Mouse (Mus musculus) splenic B cell, adult 2 months (primary cell): ENCODE results near the gene Olfr649.

Experiments
- DNase-seq: peaks from one replicate; pipeline ENCODE4 v3.0.0-alpha.2; 2011; ENCODE audit warnings: low read depth, low spot score
- H3K27me3 ChIP-seq: 2 replicates; pipeline ENCODE4 v1.6.1; 2012; ENCODE audit warnings: mild to moderate bottlenecking, low read length, moderate library complexity, mixed read lengths; ENCODE audit not compliant: control insufficient read depth, poor library complexity, insufficient read depth, severe bottlenecking
- H3K36me3 ChIP-seq: 2 replicates; pipeline ENCODE4 v1.6.1; 2012; ENCODE audit warnings: mild to moderate bottlenecking, low read length, moderate library complexity, mixed read lengths; ENCODE audit not compliant: control insufficient read depth, poor library complexity, insufficient read depth, severe bottlenecking

The Olfr649 gene

GRCm38 (mm10) chr7:104195885-104196284 lies at the start of gene Olfr649:
TSS of gene Olfr649 (minus strand) at chr7:104195985.
- Histone ChIP-seq H3K36me3 (no peaks in the 10 kb centered on the region), H3K27me3 (no peaks in the 10 kb centered on the region; the same call in 1 of the 2 replicates)
- no peak for DNase-seq

GRCm38 (mm10) chr7:104244287-104245181 lies 48.7 kb upstream of the Olfr649 start, which contains the start of gene Trim34a:
TSS of gene Trim34a (plus strand) at chr7:104244457.
- peak; percentile 83 for DNase-seq
- no peaks in the 10 kb centered on the region; the same call in 1 of the 2 replicates for H3K36me3 ChIP-seq
- H3K27me3 ChIP-seq = no peaks in the 10 kb centered on the region

GRCm38 (mm10) chr7:104243616-104244015 lies 47.8 kb upstream of the Olfr649 start:
- H3K36me3 ChIP-seq = no peaks in the 10 kb centered on the region
- H3K27me3 ChIP-seq = no peaks in the 10 kb centered on the region
- peak; percentile 16 for DNase-seq

- peak; percentile 61 for DNase-seq
- H3K27me3 ChIP-seq = no peaks in the 10 kb centered on the region
- H3K36me3 ChIP-seq = no peaks in the 10 kb centered on the region
Measured at GRCm38 (mm10) chr7:104240857-104241256, 45.1 kb upstream of the Olfr649 start.

- Histone ChIP-seq H3K36me3 (no peaks in the 10 kb centered on the region), H3K27me3 (no peaks in the 10 kb centered on the region)
- DNase-seq = peak; percentile 79
Measured at GRCm38 (mm10) chr7:104231203-104231602, 35.4 kb upstream of the Olfr649 start.

- no peak for DNase-seq
- H3K27me3 ChIP-seq = no peaks in the 10 kb centered on the region
Measured at GRCm38 (mm10) chr7:104218701-104219569, 23.1 kb upstream of the Olfr649 start, which contains the start of gene Trim6. TSS of gene Trim6 (plus strand) at chr7:104218793.

GRCm38 (mm10) chr7:104217881-104218280 lies 22.1 kb upstream of the Olfr649 start:
- Histone ChIP-seq H3K36me3 (no peaks in the 10 kb centered on the region), H3K27me3 (no peaks in the 10 kb centered on the region)
- peak; percentile 26 for DNase-seq

More at GRCm38 (mm10) chr7:104218701-104219569, 23.1 kb upstream of the Olfr649 start, which contains the start of gene Trim6:
- no peaks in the 10 kb centered on the region for H3K36me3 ChIP-seq

- DNase-seq = no peak
- H3K36me3 ChIP-seq = no peaks in the 10 kb centered on the region
- no peaks in the 10 kb centered on the region for H3K27me3 ChIP-seq
Measured at GRCm38 (mm10) chr7:104216011-104216535, 20.3 kb upstream of the Olfr649 start.

GRCm38 (mm10) chr7:104206197-104206596 lies 10.4 kb upstream of the Olfr649 start:
- DNase-seq = peak; percentile 18
- Histone ChIP-seq H3K27me3 (no peaks in the 10 kb centered on the region), H3K36me3 (no peaks in the 10 kb centered on the region)

GRCm38 (mm10) chr7:104199822-104200221 lies 4.0 kb upstream of the Olfr649 start:
- peak; percentile 90 for DNase-seq
- Histone ChIP-seq H3K27me3 (no peaks in the 10 kb centered on the region), H3K36me3 (no peaks in the 10 kb centered on the region)

- no peaks in the 10 kb centered on the region for H3K36me3 ChIP-seq
- DNase-seq = peak; percentile 16
Measured at GRCm38 (mm10) chr7:104191275-104191674, 4.5 kb downstream of the Olfr649 start.

GRCm38 (mm10) chr7:104183292-104183691 lies 12.5 kb downstream of the Olfr649 start, which contains the start of gene Olfr648:
TSS of gene Olfr648 (minus strand) at chr7:104183392.
- no peaks in the 10 kb centered on the region for H3K36me3 ChIP-seq
- no peak for DNase-seq
- no peaks in the 10 kb centered on the region for H3K27me3 ChIP-seq

More at GRCm38 (mm10) chr7:104191275-104191674, 4.5 kb downstream of the Olfr649 start:
- H3K27me3 ChIP-seq = no peaks in the 10 kb centered on the region; the same call in 1 of the 2 replicates

- no peak for DNase-seq
- H3K27me3 ChIP-seq = no peaks in the 10 kb centered on the region
- no peaks in the 10 kb centered on the region for H3K36me3 ChIP-seq
Measured at GRCm38 (mm10) chr7:104179074-104179473, 16.7 kb downstream of the Olfr649 start.

GRCm38 (mm10) chr7:104178422-104179054 lies 17.2 kb downstream of the Olfr649 start:
- H3K36me3 ChIP-seq = no peaks in the 10 kb centered on the region
- DNase-seq = no peak
- H3K27me3 ChIP-seq = no peaks in the 10 kb centered on the region
